Mouse (Mus musculus) layer of hippocampus, adult 2 months (tissue): Measurements from ENCODE around the gene Gm4881. TPM values are rescaled to one million over a fixed set of nuclear protein-coding genes. Genes with fewer than 3 reads are reported as not detected.

Experiments used
- DNase-seq, 2 experiments: peaks; one replicate each; pipeline ENCODE4 v3.0.0; 2022; ENCODE audit warnings: low spot score in 2 of 2
- H3K27ac ChIP-seq: fragments of 200-600 bp; 2 replicates; pipeline ENCODE4 v1.8.1; 2022
- H3K4me3 ChIP-seq: fragments of 200-600 bp; 2 replicates; pipeline ENCODE4 v1.8.1; 2022; ENCODE audit warnings: mild to moderate bottlenecking
- CTCF ChIP-seq: fragments of 200-600 bp; conservative IDR thresholded peaks from 2 replicates; pipeline ENCODE4 v1.8.1; 2022; ENCODE audit warnings: antibody characterized with exemption, mild to moderate bottlenecking, moderate library complexity
- microRNA-seq, 2 experiments: library from miRNA; unstranded; fragments of <30 nt; microRNA quantifications; one replicate each; pipeline ENCODE4 v1.2.0; 2021
- total RNA-seq, 2 experiments: library from RNA; stranded (reverse); gene quantifications; 2 replicates each; pipeline ENCODE4 v1.2.3; 2021

Gm4881 gene
- total RNA-seq, 2 experiments from 2014 or later, result not detected

GRCm38 (mm10) chr7:24887096-24887495 lies 57.2 kb downstream of the Gm4881 start:
- no peak for DNase-seq
- no peak for TF ChIP-seq CTCF
- Histone ChIP-seq H3K27ac (peak overlapping the region; percentile 32; the same call in 1 of the 2 replicates), H3K4me3 (no peak overlapping the region)

- TF ChIP-seq CTCF, result no peak
- peak overlapping the region; percentile 97 for H3K4me3 ChIP-seq
- H3K27ac ChIP-seq, result peak overlapping the region; percentile 97; the same call in 1 of the 2 replicates
- DNase-seq, result no peak
Measured at GRCm38 (mm10) chr7:24886308-24886633, 58.0 kb downstream of the Gm4881 start.

- no peak for TF ChIP-seq CTCF
- DNase-seq, result no peak
- Histone ChIP-seq H3K4me3 (peak overlapping the region; percentile 97), H3K27ac (peak overlapping the region; percentile 97; the same call in 1 of the 2 replicates)
Measured at GRCm38 (mm10) chr7:24885468-24886307, 58.6 kb downstream of the Gm4881 start.

GRCm38 (mm10) chr7:24884693-24885291 lies 59.5 kb downstream of the Gm4881 start:
- no peak for DNase-seq
- Histone ChIP-seq H3K27ac (peak overlapping the region; percentile 97), H3K4me3 (peak overlapping the region; percentile 97)
- TF ChIP-seq CTCF, result no peak

- Histone ChIP-seq H3K4me3 (peak within 1 kb of the TSS; percentile 97), H3K27ac (peak within 1 kb of the TSS; percentile 97)
- DNase-seq, result peak; percentile 98 to 99
- TF ChIP-seq CTCF, result peak; percentile 81
Measured at GRCm38 (mm10) chr7:24883896-24884692, 60.2 kb downstream of the Gm4881 start, which contains the start of gene Rps19. TSS of gene Rps19 (plus strand) at chr7:24884371.

GRCm38 (mm10) chr7:24882416-24883199 lies 61.7 kb downstream of the Gm4881 start:
- TF ChIP-seq CTCF, result no peak
- DNase-seq, result no peak

GRCm38 (mm10) chr7:24879620-24880019 lies 64.7 kb downstream of the Gm4881 start:
- H3K27ac ChIP-seq, result no peak overlapping the region
- no peak for DNase-seq
- no peak for TF ChIP-seq CTCF
- H3K4me3 ChIP-seq, result no peak overlapping the region

More at GRCm38 (mm10) chr7:24882416-24883199, 61.7 kb downstream of the Gm4881 start:
- H3K27ac ChIP-seq, result no peak overlapping the region
- H3K4me3 ChIP-seq, result no peak overlapping the region

- DNase-seq, result no peak
Measured at GRCm38 (mm10) chr7:24877588-24877987, 66.7 kb downstream of the Gm4881 start.

More at GRCm38 (mm10) chr7:24877588-24877987, 66.7 kb downstream of the Gm4881 start:
- no peak for TF ChIP-seq CTCF
- no peak overlapping the region for H3K4me3 ChIP-seq
- H3K27ac ChIP-seq, result no peak overlapping the region

Small RNA genes within 50 kb of the gene (microRNA-seq; reads per million reads assigned to microRNA genes)
- 6.6 to 7.3 reads per million in 2 experiments for gene Mir7046
- 55.0 to 68.1 reads per million in 2 experiments for gene Mir7047

Other genes starting within 250 kb of the Gm4881 start
- gene BC049730, start 235.3 kb downstream of the Gm4881 start, total RNA-seq, result not detected
- gene Gm4763, start 217.6 kb downstream of the Gm4881 start, total RNA-seq, result not detected
- gene Cd177, start 184.2 kb downstream of the Gm4881 start, total RNA-seq, result under 1 TPM in 1 of 2 experiments, not detected in 1; 0.41 TPM
- not detected for gene Ceacam10, start 167.3 kb downstream of the Gm4881 start, total RNA-seq
- gene Gm9844, start 82.3 kb downstream of the Gm4881 start, total RNA-seq, result 1 to 10 TPM in 1 of 2 experiments, not detected in 1; 1.6 TPM
- not detected for gene Lypd4, start 74.6 kb downstream of the Gm4881 start, total RNA-seq
- not detected for gene Dmrtc2, start 74.4 kb downstream of the Gm4881 start, total RNA-seq
- 100 to 1,000 TPM; 501 to 525 TPM for gene Rps19, start 60.1 kb downstream of the Gm4881 start, total RNA-seq
- gene Cd79a, start 47.1 kb downstream of the Gm4881 start, total RNA-seq, result not detected
- 10 to 100 TPM; 88.3 to 100.0 TPM for gene Arhgef1, start 41.6 kb downstream of the Gm4881 start, total RNA-seq
- gene Rabac1, start 28.3 kb upstream of the Gm4881 start, total RNA-seq, result 100 to 1,000 TPM; 275 to 315 TPM
- 1,000 to 10,000 TPM; 2,443 to 2,563 TPM for gene Atp1a3, start 61.5 kb upstream of the Gm4881 start, total RNA-seq
- gene Grik5, start 127.9 kb upstream of the Gm4881 start, total RNA-seq, result 100 to 1,000 TPM; 247 to 248 TPM
- 10 to 100 TPM; 29.3 to 30.3 TPM for gene Zfp574, start 128.1 kb upstream of the Gm4881 start, total RNA-seq
- gene Pou2f2, start 235.2 kb upstream of the Gm4881 start, total RNA-seq, result 1 to 10 TPM; 8.2 to 8.5 TPM